Mouse (Mus musculus) 3134 (cell line): ENCODE measurements around the gene Lrmda.

Experiments
- DNase-seq: peaks from one replicate; pipeline ENCODE4 v3.0.0-alpha.2; 2011; ENCODE audit warnings: low spot score; ENCODE audit not compliant: insufficient read length; ENCODE audit errors: extremely low read depth

Lrmda gene

GRCm38 (mm10) chr14:22147341-22148024 lies 128.0 kb downstream of the Lrmda start:
- DNase-seq = no peak

- no peak for DNase-seq
Observed at GRCm38 (mm10) chr14:22152701-22153100, 133.2 kb downstream of the Lrmda start.

GRCm38 (mm10) chr14:22154096-22154495 lies 134.6 kb downstream of the Lrmda start:
- no peak for DNase-seq

GRCm38 (mm10) chr14:22155034-22155433 lies 135.5 kb downstream of the Lrmda start:
- DNase-seq = no peak

- no peak for DNase-seq
Observed at GRCm38 (mm10) chr14:22155512-22156026, 136.1 kb downstream of the Lrmda start.

GRCm38 (mm10) chr14:22156991-22157390 lies 137.5 kb downstream of the Lrmda start:
- DNase-seq = no peak

GRCm38 (mm10) chr14:22161416-22161815 lies 141.9 kb downstream of the Lrmda start:
- no peak for DNase-seq

GRCm38 (mm10) chr14:22167285-22167684 lies 147.8 kb downstream of the Lrmda start:
- no peak for DNase-seq

GRCm38 (mm10) chr14:22168077-22168794 lies 148.7 kb downstream of the Lrmda start:
- DNase-seq = no peak

- DNase-seq = no peak
Observed at GRCm38 (mm10) chr14:22168795-22169568, 149.5 kb downstream of the Lrmda start.

- no peak for DNase-seq
Observed at GRCm38 (mm10) chr14:22174757-22175156, 155.2 kb downstream of the Lrmda start.

- no peak for DNase-seq
Observed at GRCm38 (mm10) chr14:22179761-22180160, 160.2 kb downstream of the Lrmda start.

- no peak for DNase-seq
Observed at GRCm38 (mm10) chr14:22181508-22181907, 162.0 kb downstream of the Lrmda start.

- no peak for DNase-seq
Observed at GRCm38 (mm10) chr14:22183195-22183594, 163.7 kb downstream of the Lrmda start.

GRCm38 (mm10) chr14:22185452-22185851 lies 165.9 kb downstream of the Lrmda start:
- DNase-seq = no peak

- no peak for DNase-seq
Observed at GRCm38 (mm10) chr14:22190111-22190510, 170.6 kb downstream of the Lrmda start.

GRCm38 (mm10) chr14:22192185-22192584 lies 172.7 kb downstream of the Lrmda start:
- no peak for DNase-seq

GRCm38 (mm10) chr14:22198021-22198420 lies 178.5 kb downstream of the Lrmda start:
- no peak for DNase-seq

- DNase-seq = no peak
Observed at GRCm38 (mm10) chr14:22198641-22199425, 179.3 kb downstream of the Lrmda start.

- no peak for DNase-seq
Observed at GRCm38 (mm10) chr14:22201667-22202066, 182.2 kb downstream of the Lrmda start.
